Mouse (Mus musculus) gonadal fat pad, adult 2 months (tissue): ENCODE results near the gene C130026I21Rik. TPM values are rescaled to one million over a fixed set of nuclear protein-coding genes. Genes with fewer than 3 reads are reported as not detected.
"Not testable (repeated sequence)": the region's sequence is repeated elsewhere in the genome, so short reads cannot be mapped to it uniquely, and the experiment has no call there.

Experiments
- DNase-seq: peaks from one replicate; pipeline ENCODE4 v3.0.0-alpha.2; 2012; ENCODE audit warnings: low read depth
- polyA plus RNA-seq: library from polyadenylated mRNA; depleted of rRNA; stranded (reverse); fragments of >200 nt; gene quantifications from 2 replicates; pipeline ENCODE4 v1.2.3, GENCODE M21; 2012

Gene C130026I21Rik
- polyA plus RNA-seq, 1 experiment = 0.34 TPM

DNA sequence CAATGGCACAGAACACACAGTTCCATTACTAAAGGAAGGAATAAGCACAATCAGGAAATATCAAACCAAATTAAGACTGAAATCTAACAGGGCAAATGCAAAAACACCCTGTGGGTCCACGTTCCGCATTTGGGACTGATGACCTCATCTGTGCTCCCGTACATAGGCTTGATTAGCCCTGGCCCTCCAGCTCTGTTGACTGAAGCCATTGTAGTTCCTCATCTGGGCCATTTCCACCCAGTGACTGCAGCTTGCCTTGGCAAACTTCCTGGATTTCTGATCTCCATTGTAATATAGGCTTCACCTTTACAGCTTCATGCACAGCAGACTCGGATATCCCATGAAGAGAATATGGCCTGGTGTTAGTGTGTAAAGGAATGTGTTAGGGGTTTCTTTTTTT lies 148.5 kb downstream of the C130026I21Rik start:
- not testable (repeated sequence) for DNase-seq

DNA sequence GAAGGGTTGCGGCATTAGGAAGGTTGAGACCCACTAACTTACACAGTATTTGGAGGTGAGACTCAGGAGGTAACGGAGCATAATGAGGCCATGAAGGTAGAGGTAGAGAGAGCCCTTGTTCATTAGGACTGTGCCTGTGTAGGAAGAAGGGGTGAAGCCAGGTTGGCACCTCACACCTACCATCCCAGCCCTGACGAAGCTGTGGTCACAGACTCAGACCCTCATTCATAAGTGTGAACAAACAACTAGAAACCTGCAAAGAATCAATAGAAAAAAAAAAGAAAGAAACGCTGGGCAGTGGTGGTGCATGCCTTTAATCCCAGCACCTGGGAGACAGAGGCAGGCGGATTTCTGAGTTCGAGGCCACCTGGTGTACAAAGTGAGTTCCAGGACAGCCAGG lies 152.0 kb downstream of the C130026I21Rik start:
- not testable (repeated sequence) for DNase-seq

DNA sequence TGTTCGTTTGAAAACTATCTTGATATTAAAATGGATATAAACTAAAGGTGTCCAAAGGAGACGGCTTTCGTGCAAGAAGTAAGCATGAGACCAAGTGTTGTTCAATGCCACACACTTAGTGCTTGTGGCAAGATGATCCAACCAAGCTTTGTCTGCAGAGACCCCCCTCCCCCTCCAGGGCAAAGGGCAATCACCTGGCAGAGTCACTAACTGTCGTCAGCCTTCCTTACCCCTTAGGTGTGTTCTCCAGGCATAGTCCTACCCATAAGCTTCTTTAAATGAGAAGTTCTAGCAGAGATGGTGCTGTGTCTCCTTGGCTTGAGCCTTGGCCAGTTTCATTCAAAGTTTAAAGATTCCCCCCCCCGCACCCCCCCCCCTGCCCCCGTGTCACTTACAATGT lies 152.8 kb downstream of the C130026I21Rik start:
- DNase-seq = not testable (repeated sequence)

DNA sequence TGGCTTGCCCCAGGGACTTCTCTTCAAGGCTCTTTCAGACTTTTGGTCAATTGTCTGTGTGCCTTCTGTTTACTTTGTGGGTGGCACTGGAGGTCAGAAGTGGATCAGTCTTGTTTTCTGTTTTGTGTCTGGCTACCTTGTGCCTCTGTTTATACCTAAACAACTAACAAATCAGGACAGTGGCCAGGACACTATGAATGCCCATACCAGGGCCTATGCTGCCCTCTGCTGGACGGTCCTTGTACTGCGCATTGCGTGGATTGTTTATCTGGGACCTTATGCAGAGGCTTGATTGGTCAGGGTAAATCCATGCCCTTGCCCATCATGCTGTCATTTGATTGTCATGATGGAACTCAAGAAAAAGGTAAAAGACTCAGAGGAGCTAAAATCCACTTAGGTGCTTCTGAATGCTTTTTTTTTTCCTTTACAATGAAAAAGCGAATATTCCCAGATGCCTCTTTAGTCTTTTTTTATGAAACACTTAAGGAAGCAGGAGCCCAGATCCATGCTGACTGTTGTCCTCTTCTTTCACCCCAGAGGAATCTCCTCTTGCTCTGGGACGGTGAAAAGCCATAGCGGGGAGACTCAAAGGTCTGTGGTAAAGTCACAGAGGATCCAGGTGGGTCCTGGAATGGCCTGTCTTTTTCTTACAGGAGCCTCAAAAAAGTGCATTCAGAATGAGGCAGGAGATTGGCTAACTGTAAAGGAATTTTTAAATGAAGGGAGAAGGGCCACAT lies 155.5 kb downstream of the C130026I21Rik start:
- DNase-seq = not testable (repeated sequence)

GRCm38 (mm10) chr1:85114078-85114477 lies 156.3 kb downstream of the C130026I21Rik start:
- not testable (repeated sequence) for DNase-seq

DNA sequence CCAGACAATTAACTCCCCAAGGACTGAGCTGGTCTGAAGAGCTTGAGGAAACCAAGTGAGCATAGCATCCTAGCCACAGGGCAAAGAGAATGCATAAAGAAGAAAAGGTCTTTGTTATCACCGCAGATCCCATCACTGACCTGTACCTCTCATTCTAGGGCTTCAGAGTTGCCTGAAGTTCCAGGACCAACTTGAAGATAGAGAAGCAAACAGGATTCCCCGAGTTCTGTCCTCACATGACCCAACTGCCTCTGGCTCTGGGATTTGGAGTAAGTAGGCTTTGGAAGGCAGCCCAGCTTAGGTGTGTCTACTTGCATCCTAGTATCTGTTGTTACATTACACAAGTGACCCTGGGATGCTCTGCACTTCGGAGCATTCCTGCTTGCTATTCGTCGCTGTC lies 157.5 kb downstream of the C130026I21Rik start:
- DNase-seq = not testable (repeated sequence)

GRCm38 (mm10) chr1:85112266-85112665 lies 158.1 kb downstream of the C130026I21Rik start:
- not testable (repeated sequence) for DNase-seq

DNA sequence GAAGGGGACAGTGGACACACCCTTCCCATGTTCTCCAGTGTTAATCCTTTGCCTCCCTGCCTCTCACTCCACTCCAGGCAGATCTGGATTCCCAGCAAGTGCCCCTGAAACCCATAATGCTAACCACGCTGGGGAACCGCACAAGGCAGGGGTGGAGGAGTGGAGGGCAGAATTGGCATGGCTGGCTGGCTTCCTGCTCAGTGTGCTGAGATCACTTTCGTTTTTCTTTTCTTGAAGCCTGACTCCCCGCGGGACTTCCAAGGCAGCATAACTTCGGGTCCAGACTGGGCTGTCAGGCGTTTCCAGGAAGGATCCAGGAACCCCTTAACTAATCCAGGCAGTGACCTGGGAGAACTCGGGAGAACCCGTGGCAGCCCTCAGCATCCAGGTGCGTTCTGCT lies 158.8 kb downstream of the C130026I21Rik start:
- not testable (repeated sequence) for DNase-seq

DNA sequence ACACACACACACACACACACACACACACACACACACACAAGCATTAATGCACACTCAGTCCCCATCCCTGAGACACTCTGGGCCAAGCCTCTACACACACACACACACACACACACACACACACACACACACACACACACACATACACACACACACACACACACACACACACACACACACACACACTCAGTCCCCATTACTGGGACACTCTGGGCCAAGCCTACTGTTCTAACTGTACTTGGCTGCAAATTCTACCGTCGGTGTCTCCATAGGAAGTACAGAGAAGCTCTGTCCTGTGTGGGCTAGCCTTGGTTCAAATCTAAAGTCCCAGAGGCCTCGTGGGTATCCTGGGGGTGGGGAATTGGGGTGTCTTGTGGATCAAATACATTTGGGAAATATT lies 159.5 kb downstream of the C130026I21Rik start:
- not testable (repeated sequence) for DNase-seq

DNA sequence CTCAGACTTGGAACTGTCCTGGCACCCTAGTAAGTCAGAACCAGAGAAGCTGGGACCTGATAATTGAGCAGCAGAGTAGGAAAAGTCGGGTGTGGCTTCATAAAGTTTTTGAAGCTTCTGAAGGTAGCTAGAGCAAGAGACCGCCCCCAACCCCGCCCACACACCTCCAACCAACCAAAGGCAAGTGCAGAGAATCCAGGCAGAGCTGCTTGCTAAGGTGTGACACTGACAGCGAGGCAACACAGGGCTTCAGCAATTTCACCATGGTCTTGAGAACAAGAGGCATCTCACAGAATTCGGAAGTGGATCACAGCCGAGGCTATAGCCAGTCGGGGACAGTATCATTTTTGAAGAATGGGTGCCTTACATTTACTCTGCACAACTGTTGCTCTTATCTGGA lies 160.6 kb downstream of the C130026I21Rik start, which contains the start of gene A530032D15Rik:
Gene A530032D15Rik, minus strand, starts transcription at position 101 of the 400 bp plus-strand sequence.
- not testable (repeated sequence) for DNase-seq

DNA sequence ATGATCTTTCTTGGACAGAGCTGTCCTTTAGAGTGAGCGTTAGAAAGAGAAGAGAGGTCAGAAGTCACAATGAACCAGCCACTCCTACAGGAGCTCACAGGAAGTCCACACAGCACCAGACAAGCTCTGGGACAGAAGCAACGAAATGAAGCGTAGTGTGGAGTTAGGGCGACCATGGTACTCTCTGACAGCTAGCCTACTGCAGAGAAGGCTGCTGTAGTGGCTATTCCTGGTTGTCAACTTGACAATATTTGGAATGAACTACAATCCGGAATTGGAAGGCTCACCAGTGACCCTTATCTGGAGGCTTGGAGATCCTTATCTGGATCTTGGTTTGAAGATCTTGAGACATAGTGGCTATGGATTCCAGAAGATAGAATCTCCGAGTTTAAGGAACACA lies 164.4 kb downstream of the C130026I21Rik start:
- not testable (repeated sequence) for DNase-seq

DNA sequence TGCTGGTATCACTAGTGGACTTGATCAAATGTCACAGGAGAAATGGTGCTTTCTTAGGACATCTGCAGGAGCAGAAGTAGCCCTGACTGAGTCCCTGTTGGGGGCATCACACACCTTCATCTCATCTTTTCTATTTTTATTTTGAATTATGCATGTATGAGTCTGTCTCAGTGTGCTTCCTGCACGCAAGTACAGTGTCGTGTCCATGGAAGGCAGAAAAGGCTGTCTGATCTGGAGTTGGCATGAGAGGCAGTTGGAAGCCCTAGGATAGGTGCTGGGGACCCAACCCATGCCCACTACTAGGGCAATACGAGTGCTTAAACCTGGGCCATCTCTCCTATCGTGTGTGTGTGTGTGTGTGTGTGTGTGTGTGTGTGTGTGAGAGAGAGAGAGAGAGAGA lies 165.0 kb downstream of the C130026I21Rik start:
- DNase-seq = not testable (repeated sequence)

DNA sequence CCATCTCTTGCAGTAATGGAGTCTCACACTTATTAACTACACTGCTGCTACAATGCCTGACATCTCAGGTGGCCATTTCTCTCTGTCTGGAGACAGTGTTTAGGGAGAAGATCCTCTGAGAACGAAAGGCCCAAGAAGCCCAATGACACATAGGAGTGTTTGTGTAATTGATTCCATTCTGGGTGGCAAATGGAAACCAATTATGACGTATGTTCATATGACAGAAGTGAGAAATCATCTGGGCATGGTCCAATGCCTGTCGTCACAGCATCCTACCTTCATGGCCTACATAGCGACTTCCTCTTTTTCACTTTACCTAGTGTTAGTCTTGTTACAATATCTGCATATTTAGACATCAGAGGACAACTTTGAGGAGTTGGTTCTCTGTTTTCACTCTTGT lies 168.6 kb downstream of the C130026I21Rik start:
- DNase-seq = not testable (repeated sequence)

DNA sequence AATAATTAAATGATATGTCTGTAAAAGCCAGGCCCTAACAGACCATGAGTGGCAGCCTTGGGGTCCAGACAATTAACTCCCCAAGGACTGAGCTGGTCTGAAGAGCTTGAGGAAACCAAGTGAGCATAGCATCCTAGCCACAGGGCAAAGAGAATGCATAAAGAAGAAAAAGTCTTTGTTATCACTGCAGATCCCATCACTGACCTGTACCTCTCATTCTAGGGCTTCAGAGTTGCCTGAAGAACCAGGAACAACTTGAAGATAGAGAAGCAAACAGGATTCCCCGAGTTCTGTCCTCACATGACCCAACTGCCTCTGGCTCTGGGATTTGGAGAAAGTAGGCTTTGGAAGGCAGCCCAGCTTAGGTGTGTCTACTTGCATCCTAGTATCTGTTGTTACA lies 170.5 kb downstream of the C130026I21Rik start, which contains the start of gene Gm10553:
Gene Gm10553, plus strand, starts transcription at position 301 of the 400 bp plus-strand sequence.
- not testable (repeated sequence) for DNase-seq

DNA sequence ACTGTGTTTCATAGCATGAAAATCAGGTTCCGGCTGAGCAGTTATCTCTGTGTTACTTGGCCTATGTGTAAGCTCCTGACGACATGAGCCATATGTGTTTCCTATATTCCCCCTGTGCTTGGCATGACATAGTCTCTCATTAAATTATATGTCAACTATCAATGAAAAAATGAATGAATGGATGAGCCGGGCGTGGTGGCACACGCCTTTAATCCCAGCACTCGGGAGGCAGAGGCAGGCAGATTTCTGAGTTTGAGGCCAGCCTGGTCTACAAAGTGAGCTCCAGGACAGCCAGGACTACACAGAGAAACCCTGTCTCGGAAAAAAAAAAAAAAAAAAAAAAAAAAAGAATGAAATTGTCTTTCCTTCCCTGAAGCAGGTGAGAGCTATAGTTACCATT lies 171.3 kb downstream of the C130026I21Rik start:
- not testable (repeated sequence) for DNase-seq

- not testable (repeated sequence) for DNase-seq
Observed at GRCm38 (mm10) chr1:85093011-85093572, 177.3 kb downstream of the C130026I21Rik start.

GRCm38 (mm10) chr1:85092169-85092568 lies 178.2 kb downstream of the C130026I21Rik start:
- DNase-seq = not testable (repeated sequence)

- DNase-seq = not testable (repeated sequence)
Observed at GRCm38 (mm10) chr1:85086211-85086610, 184.2 kb downstream of the C130026I21Rik start.

DNA sequence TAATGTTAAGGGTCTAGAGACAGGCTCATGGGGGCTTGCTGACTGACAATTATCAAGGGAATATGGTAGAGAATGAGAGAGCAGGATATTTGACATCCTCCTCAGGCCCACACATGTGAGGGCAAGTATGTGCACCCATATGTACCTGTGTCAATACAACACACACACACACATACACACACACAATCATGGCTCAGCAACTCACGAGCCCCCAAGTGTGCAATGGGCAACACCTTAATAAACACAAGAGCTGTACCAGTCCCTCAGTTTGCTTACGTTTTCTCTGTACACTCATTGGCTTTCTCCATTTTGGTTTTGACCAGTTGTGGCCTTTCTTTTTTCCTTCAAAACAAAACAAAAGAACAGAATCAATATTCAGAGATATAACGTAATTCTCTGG lies 185.6 kb downstream of the C130026I21Rik start:
- DNase-seq = not testable (repeated sequence)

DNA sequence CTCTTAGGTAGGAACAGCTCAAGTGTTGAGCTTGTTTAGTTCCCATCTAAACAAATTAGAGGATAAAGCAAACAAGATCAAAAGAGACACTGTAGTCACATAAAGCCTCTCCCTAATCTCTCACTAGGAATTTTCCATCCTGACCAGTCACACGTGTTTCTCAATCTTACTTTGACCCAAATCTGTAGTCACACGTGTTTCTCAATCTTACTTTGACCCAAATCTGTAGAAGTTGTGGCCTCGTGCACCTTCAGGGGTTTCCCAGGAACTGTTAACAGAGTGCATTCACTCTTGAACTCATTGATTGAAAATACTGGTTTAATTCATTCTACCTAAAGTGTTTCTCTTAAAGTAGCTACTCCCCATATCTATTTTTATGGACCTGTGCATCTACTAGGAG lies 197.3 kb downstream of the C130026I21Rik start:
- not testable (repeated sequence) for DNase-seq

DNA sequence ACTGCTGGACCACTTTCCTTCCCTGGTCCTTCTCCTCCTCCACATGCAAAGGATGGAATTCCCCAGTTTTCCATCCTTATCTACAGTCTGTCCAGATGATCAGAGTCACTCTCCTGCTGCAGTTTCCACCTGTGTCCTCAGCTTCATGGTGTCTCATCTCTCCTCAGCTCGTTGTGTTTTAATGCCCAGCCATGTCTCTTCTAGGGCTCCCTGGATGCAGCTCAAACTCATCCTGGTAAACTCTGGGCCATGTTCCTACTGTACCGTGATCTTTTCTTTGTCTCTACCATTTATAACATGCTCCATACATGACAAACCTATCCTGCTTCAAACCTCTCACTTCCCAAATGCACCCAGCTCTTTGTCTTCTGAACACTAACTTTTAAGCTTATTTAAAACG lies 198.7 kb downstream of the C130026I21Rik start:
- DNase-seq = not testable (repeated sequence)

GRCm38 (mm10) chr1:85035801-85036200 lies 234.6 kb downstream of the C130026I21Rik start:
- not testable (repeated sequence) for DNase-seq

DNA sequence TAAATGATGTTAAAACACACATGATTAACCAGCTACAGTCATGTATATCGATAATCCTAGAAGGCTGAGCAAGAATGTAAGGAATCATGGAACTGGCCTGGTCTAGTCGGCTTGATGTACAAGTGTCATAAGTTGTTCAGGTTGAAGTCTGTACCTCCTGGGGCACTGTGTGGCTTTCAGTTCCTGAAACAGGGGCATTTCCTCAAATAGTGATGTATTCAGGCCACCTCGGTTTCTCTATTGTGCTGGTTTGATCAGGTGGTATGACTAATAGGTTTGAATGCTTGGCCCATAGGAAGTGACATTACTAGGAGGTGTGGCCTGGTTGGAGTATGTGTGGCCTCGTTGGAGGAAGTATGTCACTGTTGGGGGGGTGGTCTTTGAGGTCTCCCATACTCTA lies 236.0 kb downstream of the C130026I21Rik start:
- DNase-seq = not testable (repeated sequence)
